Mouse (Mus musculus) spleen, adult 12 weeks (tissue): ENCODE measurements around the gene Vstm4.

Experiments used
- DNase-seq: peaks from one replicate; pipeline ENCODE4 v3.0.0; 2022; ENCODE audit warnings: low spot score

The Vstm4 gene

GRCm38 (mm10) chr14:32856681-32857328 lies at the start of gene Vstm4:
Gene Vstm4 (plus strand): TSS chr14:32856756.
- no peak for DNase-seq

- DNase-seq: no peak
These were observed 46.4 kb upstream of the Vstm4 start for GRCm38 (mm10) chr14:32810111-32810510.

- no peak for DNase-seq
These were observed 44.1 kb upstream of the Vstm4 start for GRCm38 (mm10) chr14:32812429-32812828.

GRCm38 (mm10) chr14:32814961-32815360 lies 41.6 kb upstream of the Vstm4 start:
- DNase-seq: no peak

- no peak for DNase-seq
These were observed 40.0 kb upstream of the Vstm4 start for GRCm38 (mm10) chr14:32816533-32816932.

DNA sequence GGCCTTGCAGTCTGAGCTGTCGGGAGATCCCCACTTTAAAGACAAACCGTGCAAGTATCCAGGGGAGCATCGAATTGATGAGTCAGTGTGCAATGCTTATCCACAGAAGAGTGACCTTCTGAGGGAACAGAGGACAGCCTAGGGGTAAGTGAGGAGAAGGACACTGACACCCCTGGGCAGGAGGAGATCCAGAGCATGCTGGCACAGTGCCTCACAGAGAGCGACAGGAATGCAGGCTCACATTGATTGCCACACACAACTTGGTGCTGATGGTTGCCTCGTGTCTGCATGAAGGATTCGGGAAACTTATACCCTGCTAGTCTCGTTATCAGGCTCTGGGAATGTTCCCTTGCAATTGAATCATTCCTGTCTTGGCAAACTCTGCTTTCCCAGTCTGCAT lies 39.3 kb upstream of the Vstm4 start:
- DNase-seq: no peak

- DNase-seq: no peak
These were observed 37.3 kb upstream of the Vstm4 start for GRCm38 (mm10) chr14:32819297-32819696.

DNA sequence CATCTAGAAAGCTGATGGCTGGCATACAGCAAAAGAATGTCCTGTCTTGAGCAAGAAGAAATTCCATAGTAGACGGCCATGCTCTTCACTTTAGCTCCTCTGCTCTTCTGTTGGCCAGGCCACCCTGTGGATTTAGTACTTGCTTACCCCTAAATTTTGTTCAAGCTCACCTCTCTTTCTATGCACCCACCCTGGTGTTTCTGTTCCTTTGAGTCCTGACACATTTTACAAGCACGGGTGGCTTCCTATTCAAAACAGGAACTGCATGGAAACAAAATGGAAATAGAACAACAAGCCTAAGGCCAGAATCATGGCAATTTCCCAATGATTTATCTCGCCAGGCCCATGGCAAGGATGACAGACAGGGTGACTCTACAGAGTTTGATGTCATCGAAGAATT lies 33.7 kb upstream of the Vstm4 start:
- DNase-seq: no peak

- no peak for DNase-seq
These were observed 32.7 kb upstream of the Vstm4 start for GRCm38 (mm10) chr14:32823861-32824260.

- no peak for DNase-seq
These were observed 32.0 kb upstream of the Vstm4 start for GRCm38 (mm10) chr14:32824267-32825150.

GRCm38 (mm10) chr14:32825426-32826032 lies 31.0 kb upstream of the Vstm4 start:
- DNase-seq: no peak

DNA sequence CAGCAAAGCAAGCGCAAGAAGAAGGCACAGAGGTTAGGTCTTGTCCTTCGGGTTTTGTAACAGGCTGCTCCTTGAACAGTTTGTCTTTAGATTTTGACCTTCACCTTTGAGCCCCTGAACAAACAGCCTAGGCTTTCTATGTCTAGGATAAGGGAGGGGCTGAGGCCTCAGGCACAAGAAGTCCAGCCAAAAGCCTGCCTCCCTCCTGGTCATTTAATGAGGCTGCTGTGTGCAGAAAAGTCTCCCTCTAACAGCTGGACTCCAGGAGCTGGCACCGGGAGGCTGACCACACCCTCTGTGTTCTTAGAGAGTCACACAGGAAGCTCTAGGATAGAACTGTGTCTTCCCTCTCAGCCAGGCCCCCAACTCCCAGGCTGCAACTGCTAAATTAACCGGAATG lies 29.4 kb upstream of the Vstm4 start:
- DNase-seq: no peak

DNA sequence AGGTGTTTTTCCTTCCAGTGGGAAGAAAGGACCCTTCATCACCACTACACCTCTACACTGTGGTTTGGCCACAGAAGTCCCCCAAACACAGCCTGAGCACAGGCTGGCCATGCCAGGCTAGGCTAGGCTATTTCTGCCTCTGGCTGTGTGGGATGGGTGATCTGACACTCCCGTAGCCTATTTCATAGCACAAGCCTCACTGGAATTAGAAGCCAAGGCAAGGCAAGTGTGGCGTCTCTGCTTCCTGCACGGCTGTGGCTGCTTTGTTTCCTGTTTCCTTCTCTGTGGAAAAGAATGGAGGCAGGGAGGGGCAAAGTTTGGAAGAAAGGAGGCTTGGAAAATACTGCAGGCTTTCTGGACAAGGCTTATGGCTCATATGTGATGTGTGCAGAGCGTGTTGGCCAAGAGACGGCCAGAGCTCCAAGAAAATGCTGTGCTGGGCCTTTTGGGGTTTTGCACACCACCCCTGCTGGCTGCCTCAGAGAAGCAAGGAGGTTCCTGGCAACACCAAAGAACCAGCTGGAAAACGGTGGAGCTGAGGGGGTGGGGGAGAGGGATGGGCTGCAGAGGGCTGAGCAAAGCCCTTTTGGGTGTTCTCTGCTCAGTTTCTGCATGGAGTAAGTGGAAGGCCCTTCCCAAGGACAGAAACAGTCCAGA lies 28.4 kb upstream of the Vstm4 start:
- no peak for DNase-seq

DNA sequence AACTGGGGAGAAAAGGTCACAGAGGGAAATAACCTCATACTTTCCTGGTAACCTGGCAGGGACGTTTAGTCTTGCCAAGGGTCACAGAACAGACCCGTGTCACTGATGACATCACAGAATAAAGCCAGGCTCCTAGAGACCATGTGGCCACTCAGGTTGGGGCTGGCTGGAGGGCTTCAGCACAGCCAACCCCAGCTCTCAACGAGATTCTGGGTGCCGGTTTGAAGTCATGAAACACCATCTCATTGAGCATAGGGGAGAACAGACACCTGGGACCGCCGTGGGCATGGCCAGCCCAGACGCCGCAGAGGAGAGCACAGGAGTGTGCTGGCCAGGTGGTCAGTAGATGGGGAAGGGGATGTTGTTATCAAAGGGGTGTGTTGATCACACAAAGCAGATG lies 22.7 kb upstream of the Vstm4 start, which contains the start of gene Fam170b:
Gene Fam170b (plus strand): TSS at position 116 of the 400 bp plus-strand sequence.
- no peak for DNase-seq

DNA sequence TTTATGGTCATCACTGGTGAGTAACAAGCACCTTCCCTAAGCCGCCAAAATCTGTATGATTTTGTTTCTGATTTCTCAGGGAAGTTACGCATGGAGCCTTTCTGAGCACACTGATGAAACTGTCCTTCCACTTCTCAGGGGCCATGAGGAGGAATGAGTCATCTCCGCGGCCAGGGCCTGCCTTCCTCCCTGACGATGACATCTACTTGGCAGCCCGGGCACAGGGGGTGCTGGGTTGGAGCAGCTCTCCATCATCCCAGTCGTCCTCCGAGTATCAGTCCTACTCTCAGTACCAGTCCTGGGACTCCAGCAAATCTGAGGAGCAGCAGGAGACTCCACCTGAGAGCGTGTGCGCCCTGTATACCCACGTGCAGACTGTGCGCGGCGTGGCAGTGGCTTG lies 21.4 kb upstream of the Vstm4 start:
- no peak for DNase-seq

- DNase-seq: no peak
These were observed 21.0 kb upstream of the Vstm4 start for GRCm38 (mm10) chr14:32835596-32835995.

DNA sequence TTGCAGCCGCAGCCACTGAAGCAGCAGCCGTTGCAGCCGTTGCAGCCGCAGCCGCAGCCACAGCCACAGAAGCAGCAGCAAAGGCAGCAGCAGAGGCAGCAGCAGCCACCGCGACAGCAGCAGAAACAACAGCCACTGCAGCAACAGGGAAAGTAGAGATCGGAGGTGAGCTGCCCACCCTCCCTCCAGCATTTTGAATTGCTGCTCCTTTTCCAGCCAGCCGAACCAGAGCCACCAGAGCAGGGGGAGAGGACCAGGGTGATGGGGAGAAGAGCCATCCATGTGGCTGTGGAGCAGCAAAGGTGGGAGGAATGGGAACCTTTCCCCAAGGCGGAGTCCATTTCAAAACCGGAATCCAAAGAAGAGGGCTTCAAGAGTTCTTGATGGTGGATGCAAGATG lies 20.4 kb upstream of the Vstm4 start:
- DNase-seq: no peak

DNA sequence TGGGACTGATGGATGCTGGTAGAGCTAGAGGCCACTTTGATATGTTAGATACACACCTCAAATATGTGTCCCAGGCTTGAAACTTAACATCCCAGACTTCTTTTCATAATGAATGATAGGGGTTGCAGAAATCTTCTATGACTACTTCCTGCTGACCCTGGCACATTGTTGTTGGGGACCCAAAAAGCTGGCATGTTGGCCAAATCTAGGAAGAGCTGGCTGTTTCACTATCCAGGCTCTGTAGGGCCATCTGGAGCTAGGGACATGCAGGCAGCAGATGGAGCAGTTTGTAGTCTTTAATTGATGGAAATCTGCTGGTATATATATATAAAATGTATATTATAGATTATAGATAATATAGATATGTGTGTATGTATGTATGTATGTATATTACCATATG lies 14.5 kb upstream of the Vstm4 start:
- DNase-seq: no peak

- DNase-seq: no peak
These were observed 2.5 kb upstream of the Vstm4 start for GRCm38 (mm10) chr14:32854059-32854458.

- DNase-seq: no peak
These were observed 310 bp upstream of the Vstm4 start for GRCm38 (mm10) chr14:32856246-32856645.

DNA sequence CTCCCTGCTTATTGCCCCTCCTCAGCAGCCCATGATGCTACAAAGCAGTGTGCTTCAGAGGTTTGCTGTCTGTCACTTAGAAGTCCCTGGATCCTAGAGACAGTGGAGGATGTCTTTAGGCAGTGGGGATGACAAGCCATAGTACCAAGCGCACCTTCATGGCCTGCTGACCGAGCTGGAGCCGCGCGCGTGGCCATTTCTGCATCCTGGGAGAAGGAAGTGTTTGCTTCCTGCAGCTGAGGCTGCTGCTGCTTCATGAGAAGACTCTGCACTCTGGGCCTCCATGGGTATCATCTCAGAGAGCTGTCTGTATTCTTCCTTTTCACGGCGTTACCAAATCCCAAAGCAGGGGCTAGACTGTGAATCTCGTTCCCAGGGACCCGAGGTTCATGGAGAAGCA lies 1.8 kb downstream of the Vstm4 start:
- no peak for DNase-seq

- no peak for DNase-seq
These were observed 2.5 kb downstream of the Vstm4 start for GRCm38 (mm10) chr14:32858941-32859510.
